Mouse (Mus musculus) limb, embryonic 11.5 days (tissue): ENCODE results near the gene Hdac4. TPM values are rescaled to one million over a fixed set of nuclear protein-coding genes. Genes with fewer than 3 reads are reported as not detected.
A peak's percentile ranks its signal among the peaks of the same experiment; 100 is the strongest.

Source experiments
- ATAC-seq: fragments of 200-750 bp; cut with Nextera tagmentation; 2 replicates; pipeline ENCODE4 v1.8.0; 2017; ENCODE audit warnings: low read depth; ENCODE audit not compliant: insufficient number of reproducible peaks, low FRiP score, low TSS enrichment
- DNase-seq: peaks from one replicate; pipeline ENCODE4 v3.0.0-alpha.2; 2015; ENCODE audit warnings: low spot score
- H3K27ac ChIP-seq: fragments of 300-500 bp; sonication (generic); replicated peaks from 2 replicates; pipeline ENCODE4 v1.5.1; 2014; ENCODE audit warnings: low read depth, mild to moderate bottlenecking, low read length
- H3K27me3 ChIP-seq: fragments of 300-500 bp; sonication (generic); 2 replicates; pipeline ENCODE4 v1.6.1; 2014; ENCODE audit warnings: mild to moderate bottlenecking, low read length, mixed read lengths; ENCODE audit not compliant: control insufficient read depth, insufficient read depth
- H3K36me3 ChIP-seq: fragments of 300-500 bp; sonication (generic); 2 replicates; pipeline ENCODE4 v1.6.1; 2014; ENCODE audit warnings: mild to moderate bottlenecking, low read length, moderate library complexity, mixed read lengths; ENCODE audit not compliant: control insufficient read depth, insufficient read depth
- H3K4me1 ChIP-seq: fragments of 300-500 bp; sonication (generic); 2 replicates; pipeline ENCODE4 v1.6.1; 2014; ENCODE audit warnings: low read length, mixed read lengths; ENCODE audit not compliant: control insufficient read depth, insufficient read depth
- H3K4me2 ChIP-seq: fragments of 300-500 bp; sonication (generic); 2 replicates; pipeline ENCODE4 v1.6.1; 2014; ENCODE audit warnings: low read depth, mild to moderate bottlenecking, moderate library complexity; ENCODE audit not compliant: severe bottlenecking
- H3K4me3 ChIP-seq: fragments of 300-500 bp; sonication (generic); 2 replicates; pipeline ENCODE4 v1.5.1; 2014; ENCODE audit warnings: low read depth, low read length
- H3K9ac ChIP-seq: fragments of 300-500 bp; sonication (generic); 2 replicates; pipeline ENCODE4 v1.6.1; 2014; ENCODE audit warnings: mild to moderate bottlenecking, low read length
- H3K9me3 ChIP-seq: fragments of 300-500 bp; sonication (generic); 2 replicates; pipeline ENCODE4 v1.6.1; 2016; ENCODE audit warnings: low read length; ENCODE audit not compliant: control insufficient read depth
- WGBS: fragments of 180-500 bp; shearing (Covaris S2); extraction: QIAGEN DNeasy Blood & Tissue Kit; methylation state at CpG from one replicate; pipeline ENCODE4 v1.1.7; 2014; 5-methylcytosine and 5-hydroxymethylcytosine counted together
- polyA plus RNA-seq: library from polyadenylated mRNA; unstranded; fragments of >200 nt; fragmentation: Nextera tagmentation; extraction: Ambion mirVana; gene quantifications from 2 replicates; pipeline ENCODE4 v1.2.1, GENCODE M21; 2014

Hdac4 gene
- polyA plus RNA-seq, 1 experiment from 2014 or later = 24.2 TPM

DNA sequence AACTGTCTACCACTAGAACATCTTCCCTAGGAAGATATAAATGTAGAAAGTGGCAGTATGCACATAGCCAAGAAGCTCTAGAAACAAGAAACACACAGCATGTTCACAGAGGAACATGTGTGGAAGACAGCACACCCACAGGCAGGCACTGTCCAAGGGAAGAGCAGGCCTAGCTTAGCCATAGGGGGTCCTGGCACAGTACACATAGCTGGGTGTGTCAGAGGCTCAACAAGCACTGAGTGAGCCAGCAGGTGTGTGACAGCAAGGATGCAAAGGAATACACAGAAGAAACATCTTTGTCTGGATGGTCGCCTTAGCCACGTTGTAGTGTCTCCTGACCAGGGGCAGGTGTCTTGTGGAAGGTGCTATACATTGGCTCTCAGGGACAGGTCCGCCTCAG lies 132.2 kb downstream of the Hdac4 start:
- H3K4me3 ChIP-seq = no peak overlapping the region
- peaks cover 9% of the 10 kb centered on the region for H3K4me1 ChIP-seq
- no peak overlapping the region for H3K9ac ChIP-seq
- no peaks in the 10 kb centered on the region for H3K36me3 ChIP-seq
- H3K27me3 ChIP-seq = no peaks in the 10 kb centered on the region
- H3K27ac ChIP-seq = no peak overlapping the region
- 89% methylated on average over 3 of the region's 3 CpGs for WGBS
- no peak for ATAC-seq
- H3K4me2 ChIP-seq = no peak overlapping the region
- no peaks in the 10 kb centered on the region for H3K9me3 ChIP-seq
- no peak for DNase-seq

GRCm38 (mm10) chr1:92061198-92062073 lies 134.1 kb downstream of the Hdac4 start:
- H3K4me2 ChIP-seq = no peak overlapping the region
- no peaks in the 10 kb centered on the region for H3K27me3 ChIP-seq
- H3K4me3 ChIP-seq = no peak overlapping the region
- H3K27ac ChIP-seq = no peak overlapping the region
- H3K9me3 ChIP-seq = no peaks in the 10 kb centered on the region
- 52% methylated on average over 8 of the region's 8 CpGs for WGBS
- no peaks in the 10 kb centered on the region for H3K36me3 ChIP-seq
- H3K9ac ChIP-seq = no peak overlapping the region
- H3K4me1 ChIP-seq = peaks cover 9% of the 10 kb centered on the region
- DNase-seq (no peak), ATAC-seq (peak; percentile 77)

DNA sequence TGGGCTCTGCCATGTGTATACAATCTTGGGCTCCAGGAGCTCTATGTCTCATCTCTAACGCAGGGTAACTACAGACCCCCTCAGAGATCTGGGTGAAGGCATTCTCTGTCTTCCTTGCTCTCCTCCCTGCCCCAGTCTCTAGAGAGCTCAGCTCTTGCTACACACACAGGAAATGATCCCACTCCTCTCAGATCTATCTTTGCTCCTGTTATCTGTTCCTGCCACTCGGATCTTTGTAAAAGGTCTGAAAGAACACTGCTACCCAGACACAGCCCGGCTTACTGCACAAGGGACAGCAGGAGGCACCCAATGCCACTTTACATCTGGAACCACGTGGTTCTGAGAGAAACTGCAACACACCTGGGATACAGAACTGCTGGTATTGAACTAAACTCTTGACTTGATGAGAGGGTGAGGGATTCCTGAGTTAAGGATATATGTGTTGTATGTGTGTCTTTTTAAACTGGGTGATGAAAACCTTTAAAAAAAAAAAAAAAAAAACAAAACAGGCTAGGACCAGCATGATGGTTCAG lies 134.9 kb downstream of the Hdac4 start:
- Histone ChIP-seq H3K4me3 (no peak overlapping the region), H3K27me3 (no peaks in the 10 kb centered on the region), H3K36me3 (no peaks in the 10 kb centered on the region), H3K27ac (no peak overlapping the region), H3K9ac (no peak overlapping the region), H3K9me3 (no peaks in the 10 kb centered on the region), H3K4me1 (peaks cover 9% of the 10 kb centered on the region), H3K4me2 (no peak overlapping the region)
- whole genome bisulfite sequencing = 80% methylated on average over 4 of the region's 4 CpGs
- DNase-seq (no peak), ATAC-seq (no peak)

- H3K4me1 ChIP-seq = peaks cover 9% of the 10 kb centered on the region
- H3K36me3 ChIP-seq = no peaks in the 10 kb centered on the region
- no peak for ATAC-seq
- H3K4me2 ChIP-seq = no peak overlapping the region
- no peak overlapping the region for H3K4me3 ChIP-seq
- WGBS = 86% methylated on average over 1 of the region's 1 CpGs
- H3K27me3 ChIP-seq = no peaks in the 10 kb centered on the region
- H3K27ac ChIP-seq = no peak overlapping the region
- no peaks in the 10 kb centered on the region for H3K9me3 ChIP-seq
- H3K9ac ChIP-seq = no peak overlapping the region
- DNase-seq = no peak
These were observed 135.9 kb downstream of the Hdac4 start for GRCm38 (mm10) chr1:92059571-92059970.

DNA sequence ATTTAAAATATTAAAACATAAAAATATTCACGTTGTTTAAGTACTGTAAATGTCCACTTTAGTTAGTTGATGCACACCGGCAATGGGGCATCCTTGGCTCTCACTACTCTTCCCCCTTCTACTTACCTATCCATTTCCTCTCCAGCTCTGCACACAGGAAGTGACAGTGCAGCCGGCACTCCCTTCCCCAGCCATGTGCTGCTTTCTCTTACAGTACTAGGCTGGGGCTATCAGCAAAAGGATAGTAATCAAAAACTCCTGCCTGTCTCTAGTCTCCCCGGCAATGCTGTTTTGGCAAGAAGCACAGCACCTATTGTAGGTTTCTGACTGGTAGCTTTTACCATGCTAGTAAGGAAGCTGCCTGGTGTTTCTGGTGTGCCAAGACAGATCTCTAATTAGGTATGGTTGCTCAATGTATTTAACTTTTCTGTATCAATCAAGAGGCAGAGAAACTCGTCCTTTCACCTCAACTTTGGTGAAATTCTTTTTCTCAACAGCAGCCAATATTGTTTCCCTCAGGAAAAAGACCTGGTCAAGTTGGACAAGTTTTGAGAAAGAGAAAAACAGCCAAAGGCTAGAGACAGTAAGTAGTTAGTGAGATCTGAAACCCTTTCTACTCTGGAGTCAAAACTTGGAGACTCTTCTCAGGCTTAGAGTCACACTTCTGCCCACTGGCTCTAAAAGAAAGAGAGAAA lies 136.6 kb downstream of the Hdac4 start:
- Histone ChIP-seq H3K4me1 (peaks cover 9% of the 10 kb centered on the region), H3K9ac (no peak overlapping the region), H3K27ac (no peak overlapping the region), H3K4me2 (no peak overlapping the region), H3K36me3 (no peaks in the 10 kb centered on the region), H3K27me3 (no peaks in the 10 kb centered on the region), H3K4me3 (no peak overlapping the region), H3K9me3 (no peaks in the 10 kb centered on the region)
- ATAC-seq (no peak), DNase-seq (no peak)
- 85% methylated on average over 5 of the region's 5 CpGs for WGBS

DNA sequence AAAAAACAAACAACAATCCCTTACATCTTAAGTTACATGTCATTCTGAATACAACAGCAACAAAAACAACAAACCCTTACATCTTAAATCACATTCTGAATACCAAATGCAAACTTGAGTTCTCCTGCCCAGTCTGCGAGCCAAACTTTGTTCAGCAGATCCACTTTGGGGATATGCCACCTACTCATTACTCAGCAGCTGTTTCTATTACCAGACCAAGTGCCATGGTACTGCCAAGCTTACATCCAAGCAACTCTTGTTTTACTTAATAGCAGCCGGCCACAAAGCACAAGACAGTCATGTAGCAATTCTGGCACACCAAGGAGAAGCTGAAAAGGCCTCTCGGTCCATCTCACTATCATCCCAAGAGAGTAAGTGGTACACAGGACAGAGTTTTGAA lies 138.4 kb downstream of the Hdac4 start:
- Histone ChIP-seq H3K9me3 (no peaks in the 10 kb centered on the region), H3K9ac (no peak overlapping the region), H3K4me3 (no peak overlapping the region), H3K36me3 (no peaks in the 10 kb centered on the region), H3K4me2 (no peak overlapping the region), H3K27ac (no peak overlapping the region), H3K27me3 (no peaks in the 10 kb centered on the region), H3K4me1 (peaks cover 6% of the 10 kb centered on the region)
- 93% methylated on average over 3 of the region's 3 CpGs for WGBS
- DNase-seq (no peak), ATAC-seq (no peak)

DNA sequence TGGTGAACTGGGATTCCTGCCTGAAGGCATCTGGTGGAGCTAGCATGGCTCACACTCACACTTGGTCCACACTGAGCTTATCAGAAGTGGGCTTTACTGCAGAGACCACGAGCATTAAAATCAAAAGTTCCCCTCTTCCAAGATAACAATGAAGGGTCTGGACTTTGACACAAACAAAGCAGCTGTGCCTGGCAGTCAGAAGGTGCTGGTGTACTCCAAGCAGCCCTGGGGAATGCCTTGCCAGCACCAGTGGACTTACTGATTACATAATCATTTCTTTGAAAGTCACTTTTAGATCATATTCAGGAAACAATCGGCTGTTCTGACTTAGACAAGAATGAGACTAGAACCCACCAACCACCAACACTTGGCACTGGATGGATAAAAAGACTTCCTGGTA lies 140.3 kb downstream of the Hdac4 start:
- 76% methylated on average over 2 of the region's 2 CpGs for WGBS
- ATAC-seq = no peak
- Histone ChIP-seq H3K9me3 (no peaks in the 10 kb centered on the region), H3K4me1 (no peaks in the 10 kb centered on the region), H3K9ac (no peak overlapping the region), H3K4me3 (no peak overlapping the region), H3K27me3 (no peaks in the 10 kb centered on the region), H3K36me3 (no peaks in the 10 kb centered on the region), H3K27ac (no peak overlapping the region), H3K4me2 (no peak overlapping the region)
- DNase-seq = no peak

GRCm38 (mm10) chr1:92052190-92052589 lies 143.3 kb downstream of the Hdac4 start:
- WGBS = 93% methylated on average over 4 of the region's 4 CpGs
- H3K4me3 ChIP-seq = no peak overlapping the region

More at GRCm38 (mm10) chr1:92052190-92052589, 143.3 kb downstream of the Hdac4 start:
- DNase-seq (no peak), ATAC-seq (no peak)
- no peak overlapping the region for H3K9ac ChIP-seq
- H3K9me3 ChIP-seq = no peaks in the 10 kb centered on the region
- no peak overlapping the region for H3K4me2 ChIP-seq
- H3K36me3 ChIP-seq = no peaks in the 10 kb centered on the region
- H3K27me3 ChIP-seq = no peaks in the 10 kb centered on the region
- no peak overlapping the region for H3K27ac ChIP-seq
- no peaks in the 10 kb centered on the region for H3K4me1 ChIP-seq
